Mouse (Mus musculus) CH12.LX (cell line): ENCODE measurements around the gene Rps24. TPM values are rescaled to one million over a fixed set of nuclear protein-coding genes. Genes with fewer than 3 reads are reported as not detected.

Experiments used
- DNase-seq: peaks from one replicate; pipeline ENCODE4 v3.0.0-alpha.2; 2013; ENCODE audit errors: extremely low read depth
- H3K27ac ChIP-seq: 2 replicates; pipeline ENCODE4 v1.5.1; 2012; ENCODE audit warnings: low read depth, mild to moderate bottlenecking, control low read depth, moderate library complexity; ENCODE audit not compliant: insufficient read depth
- H3K27me3 ChIP-seq: replicated peaks from 2 replicates; pipeline ENCODE3; 2012; ENCODE audit warnings: inconsistent platforms
- H3K36me3 ChIP-seq, 2 experiments: replicated peaks in 1 of 2; 2 replicates each; pipeline versions ENCODE3 to v1.6.1; 2012; ENCODE audit warnings: inconsistent platforms in 1 of 2, low read length in 1 of 2, mild to moderate bottlenecking in 1 of 2, mixed read lengths in 1 of 2, moderate library complexity in 1 of 2; ENCODE audit not compliant: control insufficient read depth in 1 of 2, insufficient read depth in 1 of 2
- H3K4me1 ChIP-seq, 2 experiments: 2 replicates each; pipeline ENCODE4 v1.6.1; 2012; ENCODE audit warnings: inconsistent platforms in 1 of 2, moderate library complexity in 1 of 2; ENCODE audit not compliant: insufficient read depth in 2 of 2, control insufficient read depth in 1 of 2
- H3K4me2 ChIP-seq: 2 replicates; pipeline ENCODE4 v1.6.1; 2012; ENCODE audit warnings: low read depth, mild to moderate bottlenecking, control low read depth; ENCODE audit not compliant: poor library complexity, insufficient read depth, severe bottlenecking
- H3K4me3 ChIP-seq, 3 experiments: fragments of 150-350 bp in 1 of 3; sonication (generic) in 1 of 3; replicated peaks in 1 of 3; 2 replicates each; pipeline versions ENCODE3 to v1.5.1; 2011 to 2012; ENCODE audit warnings: low read depth in 2 of 3, low read length in 2 of 3, mild to moderate bottlenecking in 2 of 3, moderate library complexity in 2 of 3, control low read depth in 1 of 3, improper control_type of control experiment in 1 of 3, inconsistent platforms in 1 of 3, mixed read lengths in 1 of 3; ENCODE audit not compliant: poor library complexity in 1 of 3
- H3K79me2 ChIP-seq: replicated peaks from 2 replicates; pipeline ENCODE4 v1.6.1; 2012; ENCODE audit warnings: mild to moderate bottlenecking, moderate library complexity; ENCODE audit not compliant: control insufficient read depth, poor library complexity, insufficient read depth, severe bottlenecking; ENCODE audit errors: extremely low read depth
- H3K9ac ChIP-seq: 2 replicates; pipeline ENCODE4 v1.6.1; 2012; ENCODE audit warnings: low read depth, mild to moderate bottlenecking, control low read depth, moderate library complexity; ENCODE audit not compliant: insufficient read depth
- H3K9me3 ChIP-seq: replicated peaks from 2 replicates; pipeline ENCODE3; 2012; ENCODE audit warnings: low read length, inconsistent platforms, mixed read lengths
- CTCF ChIP-seq, 2 experiments: IDR thresholded peaks in 1 of 2; conservative IDR thresholded peaks in 1 of 2; 2 replicates each; pipeline ENCODE4 v1.5.1; 2011 to 2012; ENCODE audit warnings: low read depth in 2 of 2, low read length in 2 of 2, improper control_type of control experiment in 1 of 2, inconsistent platforms in 1 of 2, mild to moderate bottlenecking in 1 of 2, moderate library complexity in 1 of 2
- E2F4 ChIP-seq: IDR thresholded peaks from 2 replicates; pipeline ENCODE4 v1.6.1; 2011; ENCODE audit warnings: low read depth, low read length, improper control_type of control experiment; ENCODE audit not compliant: insufficient replicate concordance
- ELF1 ChIP-seq: IDR thresholded peaks from 2 replicates; pipeline ENCODE4 v1.6.1; 2014; ENCODE audit warnings: low read depth, mild to moderate bottlenecking, inconsistent platforms, low read length, improper control_type of control experiment
- EP300 ChIP-seq: IDR thresholded peaks from 2 replicates; pipeline ENCODE4 v1.6.1; 2011; ENCODE audit warnings: low read length, improper control_type of control experiment
- HCFC1 ChIP-seq: IDR thresholded peaks from 2 replicates; pipeline ENCODE4 v1.6.1; 2012; ENCODE audit warnings: low read depth, mild to moderate bottlenecking, inconsistent platforms, low read length, improper control_type of control experiment
- JUN ChIP-seq: IDR thresholded peaks from 2 replicates; pipeline ENCODE4 v1.6.1; 2011; ENCODE audit warnings: low read depth, mild to moderate bottlenecking, low read length, improper control_type of control experiment, moderate library complexity; ENCODE audit not compliant: insufficient read depth
- JUND ChIP-seq: conservative IDR thresholded peaks from 2 replicates; pipeline ENCODE4 v1.6.1; 2011; ENCODE audit warnings: low read depth, low read length, improper control_type of control experiment
- KAT2A ChIP-seq: IDR thresholded peaks from 2 replicates; pipeline ENCODE4 v1.6.1; 2012; ENCODE audit warnings: low read length, improper control_type of control experiment, inconsistent platforms; ENCODE audit not compliant: insufficient replicate concordance
- MAFK ChIP-seq: IDR thresholded peaks from 2 replicates; pipeline ENCODE4 v1.6.1; 2011; ENCODE audit warnings: low read length, improper control_type of control experiment; ENCODE audit not compliant: insufficient replicate concordance
- MAX ChIP-seq: IDR thresholded peaks from 2 replicates; pipeline ENCODE4 v1.6.1; 2011; ENCODE audit warnings: low read length, improper control_type of control experiment
- MEF2A ChIP-seq: IDR thresholded peaks from 2 replicates; pipeline ENCODE4 v1.6.1; 2014; ENCODE audit warnings: low read depth, mild to moderate bottlenecking, inconsistent platforms, low read length, improper control_type of control experiment, borderline replicate concordance
- MXI1 ChIP-seq: IDR thresholded peaks from 2 replicates; pipeline ENCODE4 v1.6.1; 2011; ENCODE audit warnings: mild to moderate bottlenecking, low read depth, low read length, improper control_type of control experiment
- MYC ChIP-seq: IDR thresholded peaks from 2 replicates; pipeline ENCODE4 v1.6.1; 2011; ENCODE audit warnings: low read depth, mild to moderate bottlenecking, improper control_type of control experiment, low read length
- POLR2A ChIP-seq: IDR thresholded peaks from 2 replicates; pipeline ENCODE4 v1.6.1; 2011; ENCODE audit warnings: low read depth, mild to moderate bottlenecking, improper control_type of control experiment, low read length
- POLR2AphosphoS2 ChIP-seq: IDR thresholded peaks from 2 replicates; pipeline ENCODE4 v1.6.1; 2011; ENCODE audit warnings: low read depth, low read length, improper control_type of control experiment
- SIN3A ChIP-seq: IDR thresholded peaks from 2 replicates; pipeline ENCODE4 v1.6.1; 2012; ENCODE audit warnings: low read length, improper control_type of control experiment, inconsistent platforms
- TCF12 ChIP-seq: IDR thresholded peaks from 2 replicates; pipeline ENCODE4 v1.6.1; 2014; ENCODE audit warnings: low read depth, mild to moderate bottlenecking, inconsistent platforms, low read length, improper control_type of control experiment
- USF1 ChIP-seq: IDR thresholded peaks from 2 replicates; pipeline ENCODE4 v1.6.1; 2014; ENCODE audit warnings: low read depth, mild to moderate bottlenecking, inconsistent platforms, low read length, improper control_type of control experiment
- ZKSCAN1 ChIP-seq: IDR thresholded peaks from 2 replicates; pipeline ENCODE4 v1.6.1; 2012; ENCODE audit warnings: low read depth, inconsistent platforms, low read length, improper control_type of control experiment, borderline replicate concordance
- ZMIZ1 ChIP-seq: IDR thresholded peaks from 2 replicates; pipeline ENCODE4 v1.6.1; 2012; ENCODE audit warnings: low read depth, mild to moderate bottlenecking, inconsistent platforms, low read length, improper control_type of control experiment
- ZNF384 ChIP-seq: IDR thresholded peaks from 2 replicates; pipeline ENCODE4 v1.6.1; 2012; ENCODE audit warnings: low read depth, low read length, improper control_type of control experiment, inconsistent platforms
- dilution Hi-C: fragments of 300-500 bp; cut with MboI; formaldehyde crosslinking; loops from 2 replicates; pipeline ENCODE4 v1.14.3; 2020; ENCODE audit warnings: low sequenced_read_pairs; ENCODE audit not compliant: extremely low pct_unique_long_range_greater_than_20kb, extremely low pct_ligation_motif_present
- in situ Hi-C: fragments of 300-500 bp; cut with MboI; formaldehyde crosslinking; loops from 3 replicates; pipeline ENCODE4 v1.14.3; 2019; ENCODE audit warnings: low sequenced_read_pairs, low pct_ligation_motif_present, low pct_unique_long_range_greater_than_20kb, mixed read lengths
- polyA plus RNA-seq: library from polyadenylated mRNA; unstranded; fragments of >175 nt; gene quantifications from 2 replicates; pipeline ENCODE4 v1.2.1, GENCODE M21; 2012; ENCODE audit warnings: low read depth; ENCODE audit not compliant: insufficient read length
- total RNA-seq, 2 experiments: library from RNA; depleted of rRNA; stranded (reverse); fragments of 300-350 nt in 1 of 2; fragments of >200 nt in 1 of 2; gene quantifications; 2 replicates each; pipeline ENCODE4 v1.2.3; 2012 to 2014

Rps24 gene
- total and polyA plus RNA-seq, 3 experiments: 2,823 to 7,430 (median 3,420) TPM

DNA sequence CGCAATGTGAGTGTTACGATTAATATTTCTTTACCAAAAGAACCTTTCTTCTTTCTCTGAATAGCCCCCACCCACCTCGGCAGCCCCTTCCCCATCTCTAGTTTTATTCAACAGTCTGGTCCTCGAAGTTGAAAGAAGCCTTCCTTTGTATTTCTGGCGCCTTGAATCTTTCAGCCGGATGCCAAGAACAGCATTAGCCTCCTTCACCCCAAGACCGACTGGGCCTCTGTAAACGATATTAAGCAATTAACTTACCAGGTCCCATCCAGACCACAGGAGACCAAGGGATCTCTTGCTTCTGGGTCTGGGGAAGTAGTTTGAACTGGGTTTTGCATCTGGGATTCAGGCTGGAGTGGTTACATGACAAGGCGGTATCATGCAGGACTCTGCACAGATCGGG lies 39.5 kb downstream of the Rps24 start:
- DNase-seq: no peak
- H3K9me3 ChIP-seq: no peaks in the 10 kb centered on the region

DNA sequence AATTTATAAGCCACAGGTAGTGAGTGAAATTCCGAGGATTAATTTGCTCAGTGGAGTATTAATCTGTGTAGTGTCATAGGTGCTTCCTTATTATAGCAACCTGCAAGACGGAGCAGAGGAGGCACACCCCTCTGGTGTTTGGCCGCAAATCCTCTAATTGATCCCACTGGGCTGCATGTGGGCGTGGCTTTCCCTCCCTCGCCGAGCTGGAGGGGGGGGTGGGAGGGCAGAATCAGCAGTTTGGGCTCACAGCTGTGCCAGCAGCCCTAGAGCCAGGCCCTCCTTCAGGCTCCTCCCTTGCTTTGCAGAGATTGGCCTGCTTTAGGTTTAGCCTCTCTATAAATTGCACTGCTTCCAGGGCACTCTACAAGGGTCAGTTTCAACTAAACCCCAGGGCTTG lies 43.3 kb downstream of the Rps24 start:
- Histone ChIP-seq H3K27ac (no peak overlapping the region), H3K9ac (no peak overlapping the region), H3K4me2 (no peak overlapping the region), H3K9me3 (no peaks in the 10 kb centered on the region), H3K27me3 (peaks cover 16% of the 10 kb centered on the region), H3K36me3 (no peaks in the 10 kb centered on the region), H3K79me2 (no peaks in the 10 kb centered on the region), H3K4me3 (no peak overlapping the region)
- dilution Hi-C loops: no loop called here
- in situ Hi-C loops: no loop called here
- no peak for DNase-seq
- TF ChIP-seq MYC (no peak), JUND (no peak), CTCF (conservative IDR thresholded peaks at IDR 0.05 in 1 of 2, IDR thresholded peaks at IDR 0.05 in 1 of 2; ENCODE audit: low read depth in 2 of 2, low read length in 2 of 2) (no peak), USF1 (no peak), MXI1 (no peak), ZKSCAN1 (no peak), TCF12 (no peak), MAX (no peak), ZNF384 (no peak), EP300 (no peak), ZMIZ1 (no peak), POLR2A (no peak), HCFC1 (no peak), MEF2A (no peak)
- TF ChIP-seq, all 38 proteins: peak for 0
- peaks cover 0 to 5% of the 10 kb centered on the region in 2 experiments; a peak in 2 of 4 replicates for H3K4me1 ChIP-seq

More for the DNA sequence above, 39.5 kb downstream of the Rps24 start:
- H3K9ac ChIP-seq: no peak overlapping the region
- peaks cover 15% of the 10 kb centered on the region for H3K27me3 ChIP-seq
- H3K79me2 ChIP-seq: no peaks in the 10 kb centered on the region
- no peak overlapping the region for H3K4me3 ChIP-seq
- peaks cover 0 to 9% of the 10 kb centered on the region in 2 experiments; a peak in 2 of 4 replicates for H3K4me1 ChIP-seq
- no peaks in the 10 kb centered on the region for H3K36me3 ChIP-seq
- H3K27ac ChIP-seq: no peak overlapping the region
- dilution Hi-C loops: no loop called here
- H3K4me2 ChIP-seq: no peak overlapping the region
- in situ Hi-C loops: no loop called here
- TF ChIP-seq MAFK: no peak
- TF ChIP-seq E2F4: no peak
- TF ChIP-seq ZMIZ1: no peak
- no peak for TF ChIP-seq JUN
- no peak for TF ChIP-seq MXI1
- no peak for TF ChIP-seq ELF1
- TF ChIP-seq KAT2A: no peak
- TF ChIP-seq MEF2A: no peak
- TF ChIP-seq SIN3A: no peak
- TF ChIP-seq ZKSCAN1: no peak
- no peak for TF ChIP-seq TCF12
- no peak for TF ChIP-seq POLR2AphosphoS2
- no peak for TF ChIP-seq JUND
